Mouse (Mus musculus): Measurements from ENCODE around the gene 4930516K23Rik. TPM values are rescaled to one million over a fixed set of nuclear protein-coding genes. Genes with fewer than 3 reads are reported as not detected.

4930516K23Rik gene
- polyA plus RNA-seq, 1 experiment from 2014 or later = not detected

- DNase-seq (no peak), ATAC-seq (ENCODE audit: low read depth) (no peak)
- Histone ChIP-seq H3K4me3 (replicated peaks) (no peak overlapping the region), H3K9me3 (replicated peaks) (no peaks in the 10 kb centered on the region), H3K27me3 (no peaks in the 10 kb centered on the region), H3K4me1 (replicated peaks) (no peaks in the 10 kb centered on the region), H3K4me2 (no peak overlapping the region), H3K27ac (no peak overlapping the region), H3K36me3 (no peaks in the 10 kb centered on the region), H3K9ac (no peak overlapping the region)
- WGBS (ENCODE audit: insufficient replicate concordance) = 55% methylated on average over 1 of the region's 1 CpGs
These were observed 42.3 kb downstream of the 4930516K23Rik start for GRCm38 (mm10) chr7:104018953-104019352.

- Histone ChIP-seq H3K9me3 (replicated peaks) (no peaks in the 10 kb centered on the region), H3K36me3 (no peaks in the 10 kb centered on the region), H3K27ac (no peak within 1 kb of the TSS), H3K27me3 (no peaks in the 10 kb centered on the region), H3K9ac (no peak within 1 kb of the TSS), H3K4me3 (replicated peaks) (no peak within 1 kb of the TSS), H3K4me2 (no peak within 1 kb of the TSS), H3K4me1 (replicated peaks) (no peaks in the 10 kb centered on the region)
- DNase-seq (no peak), ATAC-seq (ENCODE audit: low read depth) (no peak)
These were observed 44.0 kb downstream of the 4930516K23Rik start, which contains the start of gene Olfr639 for GRCm38 (mm10) chr7:104017203-104017602. Gene Olfr639, minus strand, starts transcription at chr7:104017303.

Other genes with a start within 250 kb of the 4930516K23Rik start
- gene Hbb-bt, start 247.4 kb downstream of the 4930516K23Rik start, polyA plus RNA-seq (2015; fragmentation: Nextera tagmentation; extraction: Ambion mirVana) = 49,070 and 53,102 TPM in 2 replicates
- gene Hbb-bs, start 233.3 kb downstream of the 4930516K23Rik start, polyA plus RNA-seq (2015; fragmentation: Nextera tagmentation; extraction: Ambion mirVana) = 91,050 and 104,119 TPM in 2 replicates
- 0.32 and 0.36 TPM in 2 replicates for gene Hbb-bh2, start 220.9 kb downstream of the 4930516K23Rik start, polyA plus RNA-seq (2015; fragmentation: Nextera tagmentation; extraction: Ambion mirVana)
- gene Hbb-bh1, start 218.3 kb downstream of the 4930516K23Rik start, polyA plus RNA-seq (2015; fragmentation: Nextera tagmentation; extraction: Ambion mirVana) = 367 and 436 TPM in 2 replicates
- 3,309 and 4,306 TPM in 2 replicates for gene Hbb-y, start 208.2 kb downstream of the 4930516K23Rik start, polyA plus RNA-seq (2015; fragmentation: Nextera tagmentation; extraction: Ambion mirVana)
- not detected in 2 replicates for gene Olfr66, start 175.2 kb downstream of the 4930516K23Rik start, polyA plus RNA-seq (2015; fragmentation: Nextera tagmentation; extraction: Ambion mirVana)
- not detected in 2 replicates for gene Olfr64, start 167.0 kb downstream of the 4930516K23Rik start, polyA plus RNA-seq (2015; fragmentation: Nextera tagmentation; extraction: Ambion mirVana)
- not detected in 2 replicates for gene Olfr65, start 158.0 kb downstream of the 4930516K23Rik start, polyA plus RNA-seq (2015; fragmentation: Nextera tagmentation; extraction: Ambion mirVana)
- gene Olfr631, start 132.6 kb downstream of the 4930516K23Rik start, polyA plus RNA-seq (2015; fragmentation: Nextera tagmentation; extraction: Ambion mirVana) = 0.12 TPM in 1 of 2 replicates, not detected in the other
- gene Olfr632, start 127.1 kb downstream of the 4930516K23Rik start, polyA plus RNA-seq (2015; fragmentation: Nextera tagmentation; extraction: Ambion mirVana) = 0.21 and 0.33 TPM in 2 replicates
- not detected in 2 replicates for gene Olfr633, start 117.0 kb downstream of the 4930516K23Rik start, polyA plus RNA-seq (2015; fragmentation: Nextera tagmentation; extraction: Ambion mirVana)
- gene Olfr635, start 90.3 kb downstream of the 4930516K23Rik start, polyA plus RNA-seq (2015; fragmentation: Nextera tagmentation; extraction: Ambion mirVana) = not detected in 2 replicates
- not detected in 2 replicates for gene Olfr638, start 62.7 kb downstream of the 4930516K23Rik start, polyA plus RNA-seq (2015; fragmentation: Nextera tagmentation; extraction: Ambion mirVana)
- not detected in 2 replicates for gene Olfr639, start 44.1 kb downstream of the 4930516K23Rik start, polyA plus RNA-seq (2015; fragmentation: Nextera tagmentation; extraction: Ambion mirVana)
- gene Olfr640, start 35.9 kb downstream of the 4930516K23Rik start, polyA plus RNA-seq (2015; fragmentation: Nextera tagmentation; extraction: Ambion mirVana) = not detected in 2 replicates
- gene Olfr641, start 26.0 kb downstream of the 4930516K23Rik start, polyA plus RNA-seq (2015; fragmentation: Nextera tagmentation; extraction: Ambion mirVana) = not detected in 2 replicates
- gene Olfr642, start 8.8 kb downstream of the 4930516K23Rik start, polyA plus RNA-seq (2015; fragmentation: Nextera tagmentation; extraction: Ambion mirVana) = not detected in 2 replicates
- not detected in 2 replicates for gene Olfr644, start 10.4 kb upstream of the 4930516K23Rik start, polyA plus RNA-seq (2015; fragmentation: Nextera tagmentation; extraction: Ambion mirVana)
- not detected in 2 replicates for gene Olfr645, start 24.0 kb upstream of the 4930516K23Rik start, polyA plus RNA-seq (2015; fragmentation: Nextera tagmentation; extraction: Ambion mirVana)
- not detected in 2 replicates for gene Olfr646, start 43.4 kb upstream of the 4930516K23Rik start, polyA plus RNA-seq (2015; fragmentation: Nextera tagmentation; extraction: Ambion mirVana)
- gene Ubqln5, start 68.4 kb upstream of the 4930516K23Rik start, polyA plus RNA-seq (2015; fragmentation: Nextera tagmentation; extraction: Ambion mirVana) = not detected in 2 replicates
- not detected in 2 replicates for gene Olfr643, start 76.0 kb upstream of the 4930516K23Rik start, polyA plus RNA-seq (2015; fragmentation: Nextera tagmentation; extraction: Ambion mirVana)
- not detected in 2 replicates for gene Ubqln3, start 81.8 kb upstream of the 4930516K23Rik start, polyA plus RNA-seq (2015; fragmentation: Nextera tagmentation; extraction: Ambion mirVana)
- gene Ubqlnl, start 89.1 kb upstream of the 4930516K23Rik start, polyA plus RNA-seq (2015; fragmentation: Nextera tagmentation; extraction: Ambion mirVana) = not detected in 2 replicates
- gene Olfm5, start 103.4 kb upstream of the 4930516K23Rik start, polyA plus RNA-seq (2015; fragmentation: Nextera tagmentation; extraction: Ambion mirVana) = 0.15 TPM in 1 of 2 replicates, not detected in the other
- gene Olfr648, start 121.9 kb upstream of the 4930516K23Rik start, polyA plus RNA-seq (2015; fragmentation: Nextera tagmentation; extraction: Ambion mirVana) = 0.03 and 0.05 TPM in 2 replicates
- not detected in 2 replicates for gene Olfr649, start 134.5 kb upstream of the 4930516K23Rik start, polyA plus RNA-seq (2015; fragmentation: Nextera tagmentation; extraction: Ambion mirVana)
- 0.77 and 0.89 TPM in 2 replicates for gene Trim6, start 157.3 kb upstream of the 4930516K23Rik start, polyA plus RNA-seq (2015; fragmentation: Nextera tagmentation; extraction: Ambion mirVana)
- gene Trim34a, start 183.0 kb upstream of the 4930516K23Rik start, polyA plus RNA-seq (2015; fragmentation: Nextera tagmentation; extraction: Ambion mirVana) = 0.90 and 1.7 TPM in 2 replicates
- 0.31 and 0.37 TPM in 2 replicates for gene Trim5, start 226.6 kb upstream of the 4930516K23Rik start, polyA plus RNA-seq (2015; fragmentation: Nextera tagmentation; extraction: Ambion mirVana)